Mouse (Mus musculus) hindbrain, embryonic 12.5 days (tissue): ENCODE data around the gene Cdh26. TPM values are rescaled to one million over a fixed set of nuclear protein-coding genes. Genes with fewer than 3 reads are reported as not detected.

Experiments
- ATAC-seq: fragments of 200-750 bp; cut with Nextera tagmentation; 2 replicates; pipeline ENCODE4 v1.8.0; 2017; ENCODE audit warnings: moderate TSS enrichment; ENCODE audit not compliant: low FRiP score
- H3K27ac ChIP-seq: fragments of 300-500 bp; sonication (generic); 2 replicates; pipeline ENCODE4 v1.5.1; 2016; ENCODE audit warnings: mild to moderate bottlenecking
- H3K27me3 ChIP-seq: fragments of 300-500 bp; sonication (generic); 2 replicates; pipeline ENCODE4 v1.6.1; 2016; ENCODE audit warnings: mild to moderate bottlenecking
- H3K36me3 ChIP-seq: fragments of 300-500 bp; sonication (generic); 2 replicates; pipeline ENCODE4 v1.6.1; 2016; ENCODE audit warnings: mild to moderate bottlenecking
- H3K4me1 ChIP-seq: fragments of 300-500 bp; sonication (generic); 2 replicates; pipeline ENCODE4 v1.6.1; 2016
- H3K4me2 ChIP-seq: fragments of 300-500 bp; sonication (generic); replicated peaks from 2 replicates; pipeline ENCODE4 v1.6.1; 2016; ENCODE audit warnings: mild to moderate bottlenecking
- H3K4me3 ChIP-seq: fragments of 300-500 bp; sonication (generic); 2 replicates; pipeline ENCODE4 v1.5.1; 2016; ENCODE audit warnings: mild to moderate bottlenecking
- H3K9ac ChIP-seq: fragments of 300-500 bp; sonication (generic); 2 replicates; pipeline ENCODE4 v1.6.1; 2016; ENCODE audit warnings: mild to moderate bottlenecking, moderate library complexity
- H3K9me3 ChIP-seq: fragments of 300-500 bp; sonication (generic); replicated peaks from 2 replicates; pipeline ENCODE4 v1.6.1; 2016; ENCODE audit warnings: mild to moderate bottlenecking
- WGBS: fragments of 180-500 bp; shearing (Covaris S2); methylation state at CpG from one replicate; pipeline ENCODE4 v1.1.7; 2016; 5-methylcytosine and 5-hydroxymethylcytosine counted together
- polyA plus RNA-seq: library from polyadenylated mRNA; unstranded; fragments of >200 nt; fragmentation: Nextera tagmentation; extraction: Ambion mirVana; gene quantifications from 2 replicates; pipeline ENCODE4 v1.2.1, GENCODE M21; 2016

The Cdh26 gene
- polyA plus RNA-seq, 1 experiment from 2014 or later: 0.06 TPM

GRCm38 (mm10) chr2:178516941-178517340 lies 86.6 kb downstream of the Cdh26 start:
- WGBS: 80% methylated on average over 9 of the region's 9 CpGs
- H3K27ac ChIP-seq: no peak overlapping the region
- no peaks in the 10 kb centered on the region for H3K36me3 ChIP-seq
- no peak overlapping the region for H3K4me2 ChIP-seq
- no peaks in the 10 kb centered on the region for H3K27me3 ChIP-seq
- no peak overlapping the region for H3K9ac ChIP-seq
- 0 out of 2 replicates have a peak, but pooled peaks cover 2% of the 10 kb centered on the region for H3K4me1 ChIP-seq
- no peak for ATAC-seq
- H3K9me3 ChIP-seq: no peaks in the 10 kb centered on the region
- no peak overlapping the region for H3K4me3 ChIP-seq

GRCm38 (mm10) chr2:178519321-178519720 lies 89.0 kb downstream of the Cdh26 start:
- Histone ChIP-seq H3K4me1 (0 out of 2 replicates have a peak, but pooled peaks cover 7% of the 10 kb centered on the region), H3K9me3 (no peaks in the 10 kb centered on the region), H3K36me3 (no peaks in the 10 kb centered on the region), H3K9ac (no peak overlapping the region), H3K4me3 (no peak overlapping the region), H3K27me3 (no peaks in the 10 kb centered on the region), H3K4me2 (no peak overlapping the region), H3K27ac (no peak overlapping the region)
- 89% methylated on average over 4 of the region's 4 CpGs for WGBS
- ATAC-seq: no peak

- no peak overlapping the region for H3K27ac ChIP-seq
- no peak overlapping the region for H3K4me2 ChIP-seq
- ATAC-seq: no peak
- no peaks in the 10 kb centered on the region for H3K36me3 ChIP-seq
- no peaks in the 10 kb centered on the region for H3K27me3 ChIP-seq
- no peak overlapping the region for H3K9ac ChIP-seq
- 0 out of 2 replicates have a peak, but pooled peaks cover 7% of the 10 kb centered on the region for H3K4me1 ChIP-seq
- no peak overlapping the region for H3K4me3 ChIP-seq
- no peaks in the 10 kb centered on the region for H3K9me3 ChIP-seq
- WGBS: 52% methylated on average over 2 of the region's 2 CpGs
Observed at GRCm38 (mm10) chr2:178520216-178520615, 89.9 kb downstream of the Cdh26 start.

- Histone ChIP-seq H3K4me2 (no peak overlapping the region), H3K4me3 (no peak overlapping the region), H3K27me3 (no peaks in the 10 kb centered on the region), H3K9me3 (no peaks in the 10 kb centered on the region), H3K4me1 (0 out of 2 replicates have a peak, but pooled peaks cover 5% of the 10 kb centered on the region), H3K36me3 (no peaks in the 10 kb centered on the region), H3K9ac (no peak overlapping the region), H3K27ac (no peak overlapping the region)
- 56% methylated on average over 4 of the region's 4 CpGs for WGBS
- ATAC-seq: no peak
Observed at GRCm38 (mm10) chr2:178522331-178522730, 92.0 kb downstream of the Cdh26 start.

- Histone ChIP-seq H3K9ac (no peak overlapping the region), H3K4me2 (no peak overlapping the region), H3K27ac (no peak overlapping the region), H3K9me3 (no peaks in the 10 kb centered on the region), H3K4me1 (0 out of 2 replicates have a peak, but pooled peaks cover 5% of the 10 kb centered on the region), H3K36me3 (no peaks in the 10 kb centered on the region), H3K27me3 (no peaks in the 10 kb centered on the region), H3K4me3 (no peak overlapping the region)
- no peak for ATAC-seq
- 87% methylated on average over 1 of the region's 1 CpGs for WGBS
Observed at GRCm38 (mm10) chr2:178522786-178523185, 92.5 kb downstream of the Cdh26 start.

GRCm38 (mm10) chr2:178526776-178527175 lies 96.4 kb downstream of the Cdh26 start:
- Histone ChIP-seq H3K27me3 (no peaks in the 10 kb centered on the region), H3K9ac (no peak overlapping the region), H3K36me3 (no peaks in the 10 kb centered on the region), H3K4me3 (no peak overlapping the region), H3K9me3 (no peaks in the 10 kb centered on the region), H3K4me1 (0 out of 2 replicates have a peak, but pooled peaks cover 5% of the 10 kb centered on the region), H3K27ac (no peak overlapping the region), H3K4me2 (no peak overlapping the region)
- no peak for ATAC-seq
- 83% methylated on average over 6 of the region's 6 CpGs for WGBS

GRCm38 (mm10) chr2:178531226-178531625 lies 100.9 kb downstream of the Cdh26 start:
- WGBS: 69% methylated on average over 5 of the region's 5 CpGs
- Histone ChIP-seq H3K36me3 (no peaks in the 10 kb centered on the region), H3K4me3 (no peak overlapping the region), H3K27ac (no peak overlapping the region), H3K4me2 (no peak overlapping the region), H3K9me3 (no peaks in the 10 kb centered on the region), H3K27me3 (no peaks in the 10 kb centered on the region), H3K9ac (no peak overlapping the region), H3K4me1 (no peaks in the 10 kb centered on the region; the same call in 1 of the 2 replicates)
- ATAC-seq: no peak

- H3K4me3 ChIP-seq: no peak overlapping the region
- no peaks in the 10 kb centered on the region; the same call in 1 of the 2 replicates for H3K4me1 ChIP-seq
- no peaks in the 10 kb centered on the region for H3K9me3 ChIP-seq
- H3K27me3 ChIP-seq: no peaks in the 10 kb centered on the region
- WGBS: 88% methylated on average over 4 of the region's 4 CpGs
- H3K9ac ChIP-seq: no peak overlapping the region
- H3K4me2 ChIP-seq: no peak overlapping the region
- H3K36me3 ChIP-seq: no peaks in the 10 kb centered on the region
- no peak for ATAC-seq
- H3K27ac ChIP-seq: no peak overlapping the region
Observed at GRCm38 (mm10) chr2:178536574-178536973, 106.2 kb downstream of the Cdh26 start.

Other genes starting within 250 kb of the Cdh26 start
- 0.22 and 0.25 TPM in 2 replicates for gene Sycp2, start 22.8 kb upstream of the Cdh26 start, polyA plus RNA-seq
- 3.4 and 4.0 TPM in 2 replicates for gene Ppp1r3d, start 16.1 kb upstream of the Cdh26 start, polyA plus RNA-seq
- gene Fam217b, start 16.0 kb upstream of the Cdh26 start, polyA plus RNA-seq: 4.1 and 6.4 TPM in 2 replicates